Mouse (Mus musculus) limb, embryonic 12.5 days (tissue): ENCODE data around the gene Spag16. TPM values are rescaled to one million over a fixed set of nuclear protein-coding genes. Genes with fewer than 3 reads are reported as not detected.

Experiments
- ATAC-seq: fragments of 200-750 bp; cut with Nextera tagmentation; 2 replicates; pipeline ENCODE4 v1.8.0; 2017; ENCODE audit warnings: low read depth, moderate TSS enrichment; ENCODE audit not compliant: insufficient number of reproducible peaks, insufficient read depth, low FRiP score, low TSS enrichment
- H3K27ac ChIP-seq: fragments of 300-500 bp; sonication (generic); 2 replicates; pipeline ENCODE4 v1.5.1; 2016; ENCODE audit warnings: mild to moderate bottlenecking, moderate library complexity
- H3K27me3 ChIP-seq: fragments of 300-500 bp; sonication (generic); 2 replicates; pipeline ENCODE4 v1.6.1; 2016; ENCODE audit warnings: mild to moderate bottlenecking, moderate library complexity
- H3K36me3 ChIP-seq: fragments of 300-500 bp; sonication (generic); 2 replicates; pipeline ENCODE4 v1.6.1; 2016; ENCODE audit warnings: mild to moderate bottlenecking, moderate library complexity
- H3K4me1 ChIP-seq: fragments of 300-500 bp; sonication (generic); replicated peaks from 2 replicates; pipeline ENCODE4 v1.6.1; 2016
- H3K4me2 ChIP-seq: fragments of 300-500 bp; sonication (generic); 2 replicates; pipeline ENCODE4 v1.6.1; 2016; ENCODE audit warnings: mild to moderate bottlenecking, moderate library complexity
- H3K4me3 ChIP-seq: fragments of 300-500 bp; sonication (generic); replicated peaks from 2 replicates; pipeline ENCODE4 v1.5.1; 2016; ENCODE audit warnings: mild to moderate bottlenecking
- H3K9ac ChIP-seq: fragments of 300-500 bp; sonication (generic); replicated peaks from 2 replicates; pipeline ENCODE4 v1.6.1; 2016; ENCODE audit warnings: mild to moderate bottlenecking, moderate library complexity
- H3K9me3 ChIP-seq: fragments of 300-500 bp; sonication (generic); 2 replicates; pipeline ENCODE4 v1.6.1; 2016; ENCODE audit warnings: mild to moderate bottlenecking, moderate library complexity
- WGBS: fragments of 180-500 bp; shearing (Covaris S2); methylation state at CpG from one replicate; pipeline ENCODE4 v1.1.7; 2016; 5-methylcytosine and 5-hydroxymethylcytosine counted together
- polyA plus RNA-seq: library from polyadenylated mRNA; unstranded; fragments of >200 nt; fragmentation: Nextera tagmentation; extraction: Ambion mirVana; gene quantifications from 2 replicates; pipeline ENCODE4 v1.2.1, GENCODE M21; 2016

Spag16 gene
- polyA plus RNA-seq, 1 experiment from 2014 or later = 1.3 TPM

- Histone ChIP-seq H3K27me3 (no peaks in the 10 kb centered on the region; the same call in 1 of the 2 replicates), H3K4me2 (no peak overlapping the region), H3K9ac (no peak overlapping the region), H3K27ac (no peak overlapping the region), H3K9me3 (0 out of 2 replicates have a peak, but pooled peaks cover 3% of the 10 kb centered on the region), H3K36me3 (no peaks in the 10 kb centered on the region), H3K4me3 (no peak overlapping the region), H3K4me1 (no peaks in the 10 kb centered on the region)
- WGBS = 48% methylated on average over 2 of the region's 2 CpGs
- ATAC-seq = no peak
Measured at GRCm38 (mm10) chr1:70527134-70527533, 700.4 kb downstream of the Spag16 start.

- Histone ChIP-seq H3K9me3 (no peaks in the 10 kb centered on the region), H3K4me2 (no peak overlapping the region), H3K4me1 (no peaks in the 10 kb centered on the region), H3K9ac (no peak overlapping the region), H3K27me3 (no peaks in the 10 kb centered on the region; the same call in 1 of the 2 replicates), H3K36me3 (no peaks in the 10 kb centered on the region), H3K4me3 (no peak overlapping the region), H3K27ac (no peak overlapping the region)
- no peak for ATAC-seq
- WGBS = 81% methylated on average over 2 of the region's 2 CpGs
Measured at GRCm38 (mm10) chr1:70529771-70530170, 703.0 kb downstream of the Spag16 start.

GRCm38 (mm10) chr1:70551839-70552238, 725.1 kb downstream of the Spag16 start:
- Histone ChIP-seq H3K27me3 (no peaks in the 10 kb centered on the region), H3K4me2 (no peak overlapping the region), H3K4me1 (no peaks in the 10 kb centered on the region), H3K9ac (no peak overlapping the region), H3K9me3 (no peaks in the 10 kb centered on the region), H3K36me3 (no peaks in the 10 kb centered on the region), H3K27ac (no peak overlapping the region), H3K4me3 (no peak overlapping the region)
- no peak for ATAC-seq
- 77% methylated on average over 2 of the region's 2 CpGs for WGBS

GRCm38 (mm10) chr1:70621805-70622204, 795.0 kb downstream of the Spag16 start:
- ATAC-seq = no peak
- no peak overlapping the region for H3K4me3 ChIP-seq
- H3K4me2 ChIP-seq = no peak overlapping the region
- no peak overlapping the region for H3K9ac ChIP-seq
- H3K27ac ChIP-seq = no peak overlapping the region
- H3K27me3 ChIP-seq = no peaks in the 10 kb centered on the region
- H3K9me3 ChIP-seq = no peaks in the 10 kb centered on the region
- no peaks in the 10 kb centered on the region for H3K4me1 ChIP-seq
- H3K36me3 ChIP-seq = no peaks in the 10 kb centered on the region
- 88% methylated on average over 3 of the region's 3 CpGs for WGBS

- no peak overlapping the region for H3K4me2 ChIP-seq
- H3K27ac ChIP-seq = no peak overlapping the region
- H3K27me3 ChIP-seq = no peaks in the 10 kb centered on the region
- no peaks in the 10 kb centered on the region for H3K36me3 ChIP-seq
- no peaks in the 10 kb centered on the region for H3K9me3 ChIP-seq
- no peak overlapping the region for H3K4me3 ChIP-seq
- no peaks in the 10 kb centered on the region for H3K4me1 ChIP-seq
- no peak overlapping the region for H3K9ac ChIP-seq
- WGBS = 79% methylated on average over 5 of the region's 5 CpGs
- ATAC-seq = no peak
Measured at GRCm38 (mm10) chr1:70624803-70625460, 798.2 kb downstream of the Spag16 start.

- no peaks in the 10 kb centered on the region for H3K36me3 ChIP-seq
- H3K4me3 ChIP-seq = no peak overlapping the region
- no peaks in the 10 kb centered on the region for H3K9me3 ChIP-seq
- 89% methylated on average over 4 of the region's 4 CpGs for WGBS
- no peak for ATAC-seq
- H3K4me1 ChIP-seq = no peaks in the 10 kb centered on the region
- no peak overlapping the region for H3K4me2 ChIP-seq
- no peak overlapping the region for H3K9ac ChIP-seq
- no peaks in the 10 kb centered on the region for H3K27me3 ChIP-seq
- no peak overlapping the region for H3K27ac ChIP-seq
Measured at GRCm38 (mm10) chr1:70652719-70653118, 825.9 kb downstream of the Spag16 start.

GRCm38 (mm10) chr1:70692529-70692928, 865.8 kb downstream of the Spag16 start:
- no peak for ATAC-seq
- Histone ChIP-seq H3K27ac (no peak overlapping the region), H3K9ac (no peak overlapping the region), H3K27me3 (no peaks in the 10 kb centered on the region), H3K4me3 (no peak overlapping the region), H3K4me1 (no peaks in the 10 kb centered on the region), H3K36me3 (no peaks in the 10 kb centered on the region), H3K9me3 (no peaks in the 10 kb centered on the region), H3K4me2 (no peak overlapping the region)
- WGBS = 93% methylated on average over 2 of the region's 2 CpGs

- ATAC-seq = no peak
- H3K27ac ChIP-seq = no peak overlapping the region
- H3K4me3 ChIP-seq = no peak overlapping the region
- H3K4me1 ChIP-seq = no peaks in the 10 kb centered on the region
- no peaks in the 10 kb centered on the region for H3K36me3 ChIP-seq
- H3K4me2 ChIP-seq = no peak overlapping the region
- no peak overlapping the region for H3K9ac ChIP-seq
- no peaks in the 10 kb centered on the region for H3K27me3 ChIP-seq
- WGBS = 78% methylated on average over 5 of the region's 5 CpGs
- no peaks in the 10 kb centered on the region for H3K9me3 ChIP-seq
Measured at GRCm38 (mm10) chr1:70700270-70700669, 873.5 kb downstream of the Spag16 start.

- Histone ChIP-seq H3K9me3 (no peaks in the 10 kb centered on the region), H3K4me3 (no peak overlapping the region), H3K4me2 (no peak overlapping the region), H3K9ac (no peak overlapping the region), H3K4me1 (no peaks in the 10 kb centered on the region), H3K27me3 (no peaks in the 10 kb centered on the region), H3K27ac (no peak overlapping the region), H3K36me3 (no peaks in the 10 kb centered on the region)
- WGBS = 70% methylated on average over 3 of the region's 3 CpGs
- ATAC-seq = no peak
Measured at GRCm38 (mm10) chr1:70703934-70704333, 877.2 kb downstream of the Spag16 start.

GRCm38 (mm10) chr1:70705821-70706220, 879.1 kb downstream of the Spag16 start:
- H3K4me1 ChIP-seq = no peaks in the 10 kb centered on the region
- H3K27ac ChIP-seq = no peak overlapping the region
- H3K27me3 ChIP-seq = no peaks in the 10 kb centered on the region
- no peak overlapping the region for H3K4me2 ChIP-seq
- H3K36me3 ChIP-seq = no peaks in the 10 kb centered on the region
- no peak overlapping the region for H3K9ac ChIP-seq
- H3K9me3 ChIP-seq = no peaks in the 10 kb centered on the region
- WGBS = 79% methylated on average over 3 of the region's 3 CpGs
- no peak for ATAC-seq
- no peak overlapping the region for H3K4me3 ChIP-seq

- WGBS = 61% methylated on average over 5 of the region's 5 CpGs
- H3K27me3 ChIP-seq = peaks cover 8% of the 10 kb centered on the region
- no peak overlapping the region for H3K4me2 ChIP-seq
- H3K27ac ChIP-seq = no peak overlapping the region
- no peak overlapping the region for H3K9ac ChIP-seq
- H3K4me1 ChIP-seq = no peaks in the 10 kb centered on the region
- H3K9me3 ChIP-seq = no peaks in the 10 kb centered on the region
- H3K4me3 ChIP-seq = no peak overlapping the region
- no peak for ATAC-seq
- no peaks in the 10 kb centered on the region for H3K36me3 ChIP-seq
Measured at GRCm38 (mm10) chr1:70725045-70725444, 898.3 kb downstream of the Spag16 start.

GRCm38 (mm10) chr1:70725655-70726066, 898.9 kb downstream of the Spag16 start, which contains the start of gene Vwc2l:
Gene Vwc2l (plus strand): TSS chr1:70725715.
- H3K27me3 ChIP-seq = peaks cover 8% of the 10 kb centered on the region
- no peaks in the 10 kb centered on the region for H3K4me1 ChIP-seq
- no peaks in the 10 kb centered on the region for H3K36me3 ChIP-seq
- no peaks in the 10 kb centered on the region for H3K9me3 ChIP-seq
- no peak within 1 kb of the TSS for H3K4me2 ChIP-seq
- peak; percentile 63; the same call in 1 of the 2 replicates for ATAC-seq
- no peak within 1 kb of the TSS for H3K4me3 ChIP-seq
- H3K27ac ChIP-seq = no peak within 1 kb of the TSS
- no peak within 1 kb of the TSS for H3K9ac ChIP-seq
- WGBS = 9% methylated on average over 13 of the region's 13 CpGs
